ENCODE assay signal across 12 mouse cellular contexts in genomic region chr4:117991055-117991627, GRCm38 (mm10).
A peak's percentile ranks its signal among the peaks of the same experiment; 100 is the strongest.
DNase-seq lines count a peak whose midpoint lies in the region; ATAC-seq lines count a peak whose summit lies in the region.
"Had no signal": no experiment of that assay in that cellular context is flagged by ENCODE, and none has a peak within 500 bp of the region (broad histone marks: within the 10 kb centered on the region; RNA-seq: fewer than 3 reads in every experiment).

No protein-coding gene starts in this region.

- no peak for ATAC-seq in megakaryocyte, adult 5-6 weeks (ENCODE audit: poor library complexity, severe bottlenecking)
- ATAC-seq: lung, postnatal 0 days had no signal

- DNase-seq in heart, adult 11 months = peak; percentile 74
- no peak for DNase-seq in heart, adult 9 months (ENCODE audit: low spot score in 2 of 2)
- peak; percentile 3 for DNase-seq in urinary bladder, postnatal 14 days (ENCODE audit: low spot score)
- no peak for DNase-seq in urinary bladder, adult 18-20 months (ENCODE audit: low spot score in 2 of 2)
- DNase-seq in cerebellum, adult 9-11 months = peak; percentile 47
- DNase-seq in right cerebral cortex, postnatal 36 days (ENCODE audit: low spot score in 2 of 2) = no peak
- DNase-seq: adrenal gland, adult 2 months; heart, postnatal 4 days; kidney, adult 9 months; liver, embryonic 13.5 days had no signal

Comparison
In these comparisons a context has a peak if more than half of its experiments do, and no peak if none do; other contexts are left out.
1. DNase-seq: peak in heart, adult 11 months (single experiment), urinary bladder, postnatal 14 days (single experiment) and cerebellum, adult 9-11 months (single experiment); none in heart, adult 9 months (0 of 2), urinary bladder, adult 18-20 months (0 of 2) and right cerebral cortex, postnatal 36 days (0 of 2).